Mouse (Mus musculus) right cerebral cortex, postnatal 4 days (tissue): ENCODE measurements around the gene Phc2.

ENCODE experiments used
- DNase-seq: peaks from one replicate; pipeline ENCODE4 v3.0.0-alpha.2; 2022

The Phc2 gene

DNA sequence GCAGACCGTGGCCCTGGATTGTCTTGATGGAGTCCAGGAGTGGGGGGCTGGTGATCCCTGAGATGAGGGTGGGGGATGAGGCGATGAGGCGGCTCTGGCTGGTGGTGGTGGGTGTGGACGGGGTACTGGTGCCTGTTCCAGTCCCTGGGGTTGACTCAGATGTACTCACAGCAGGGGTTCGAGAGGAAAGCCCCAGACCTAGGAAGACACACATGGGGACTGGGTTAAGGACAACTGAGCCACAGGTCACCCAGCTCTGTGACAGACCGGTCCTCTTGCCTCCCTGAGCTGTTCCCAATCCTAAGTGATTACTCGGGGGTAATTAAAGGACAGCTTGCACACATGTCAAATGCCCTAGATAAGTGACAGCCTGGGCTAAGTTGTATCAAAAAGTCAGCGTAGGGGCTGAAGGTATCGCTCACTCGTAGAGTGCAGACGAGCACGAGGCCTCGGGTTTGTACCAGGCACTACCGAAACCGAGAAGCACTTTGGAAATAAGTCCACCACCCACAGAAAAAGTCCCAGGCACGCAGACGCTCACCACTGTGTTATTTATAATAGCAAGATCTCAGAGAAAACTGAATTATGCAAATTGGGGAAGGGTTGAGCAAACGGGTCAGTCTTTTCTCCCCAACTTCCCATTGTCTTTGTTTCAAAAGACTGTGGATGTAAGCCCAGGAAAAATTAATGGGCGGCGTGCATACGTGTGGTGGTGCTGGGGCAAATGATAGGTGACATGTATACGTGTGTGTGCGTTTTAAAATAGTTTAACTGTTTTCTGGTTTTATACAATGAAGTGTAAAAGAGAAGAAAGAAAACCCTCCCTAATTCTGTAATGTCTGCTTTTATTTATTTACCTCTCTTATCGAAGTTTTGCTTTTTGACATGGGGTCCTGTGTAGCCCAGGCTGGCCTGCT lies 132.8 kb downstream of the Phc2 start:
- DNase-seq = no peak

DNA sequence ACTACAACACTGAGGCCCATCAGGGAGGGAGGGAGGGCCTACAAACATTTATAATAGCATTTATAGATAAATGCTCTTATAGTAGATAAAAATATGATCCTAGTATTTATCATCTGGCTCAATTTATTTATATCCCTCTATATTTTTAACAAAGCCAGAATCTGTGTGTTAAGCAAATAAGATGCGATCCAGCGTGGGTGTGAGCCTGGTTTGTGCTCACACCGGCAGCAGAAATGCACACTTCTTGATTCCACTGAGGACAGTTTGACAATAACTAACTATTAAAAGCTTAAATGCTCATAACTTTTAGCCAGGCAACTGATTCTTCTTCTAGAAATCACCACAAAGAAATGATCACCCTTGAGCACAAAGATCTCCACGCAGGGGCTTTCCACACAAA lies 133.6 kb downstream of the Phc2 start:
- DNase-seq = no peak

DNA sequence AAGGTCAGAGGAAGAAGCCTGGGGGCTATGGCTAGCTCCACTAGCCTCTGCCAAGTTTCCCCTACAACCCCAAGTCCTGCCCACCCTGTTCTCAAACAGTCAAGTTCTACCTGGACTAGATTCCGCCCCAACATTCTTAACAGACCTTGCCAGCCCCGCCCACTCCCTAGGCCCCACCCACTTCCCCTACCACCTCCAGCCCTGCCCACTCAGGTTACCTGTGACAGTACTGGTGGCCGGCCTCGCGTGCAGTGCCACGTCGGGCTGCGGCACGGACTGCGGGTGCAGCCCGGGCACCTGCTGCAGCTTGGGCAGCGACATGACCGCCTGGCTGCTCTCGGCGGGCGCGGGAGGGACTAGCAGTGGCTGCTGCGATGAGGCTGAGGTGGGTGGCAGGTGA lies 135.1 kb downstream of the Phc2 start:
- DNase-seq = no peak

DNA sequence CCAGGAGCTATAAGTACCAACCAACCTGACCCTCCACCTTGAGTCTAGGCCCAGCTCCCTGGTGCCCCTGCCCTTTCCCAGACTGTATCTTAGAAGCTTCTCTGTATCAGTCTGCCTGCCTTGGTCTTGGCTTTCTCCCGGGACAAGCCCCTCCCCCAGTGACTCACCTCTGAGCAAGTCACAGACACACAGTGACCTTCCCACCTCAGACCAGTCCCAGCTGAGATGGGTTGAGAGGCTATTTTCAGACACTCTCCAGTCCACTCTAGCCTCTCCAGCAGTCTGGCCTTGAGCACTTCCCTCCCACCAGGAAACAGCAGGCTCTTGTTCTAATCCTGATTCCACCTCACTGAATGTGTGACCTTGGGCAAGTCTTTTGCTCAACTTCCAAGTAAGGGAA lies 139.2 kb downstream of the Phc2 start:
- no peak for DNase-seq

DNA sequence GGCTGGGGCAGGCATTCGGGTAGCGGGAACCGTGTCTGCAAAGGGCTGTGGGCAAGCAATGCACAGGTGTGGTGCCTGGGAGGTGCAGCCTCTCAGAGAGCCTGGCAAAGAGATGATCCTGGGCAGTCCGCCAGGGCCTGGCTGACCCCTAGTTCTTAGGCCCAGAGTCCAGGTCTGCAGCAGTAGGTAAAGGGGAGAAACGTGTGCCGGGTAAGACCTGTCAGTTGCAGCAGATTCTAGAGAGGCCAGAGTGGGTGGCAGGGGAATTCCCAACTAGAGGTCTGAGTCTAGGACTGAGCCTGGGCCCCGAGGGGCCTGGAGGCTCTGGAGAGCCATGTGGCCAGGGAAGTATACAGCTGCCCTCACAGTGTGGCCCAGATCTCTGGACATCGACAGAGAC lies 139.7 kb downstream of the Phc2 start:
- no peak for DNase-seq

DNA sequence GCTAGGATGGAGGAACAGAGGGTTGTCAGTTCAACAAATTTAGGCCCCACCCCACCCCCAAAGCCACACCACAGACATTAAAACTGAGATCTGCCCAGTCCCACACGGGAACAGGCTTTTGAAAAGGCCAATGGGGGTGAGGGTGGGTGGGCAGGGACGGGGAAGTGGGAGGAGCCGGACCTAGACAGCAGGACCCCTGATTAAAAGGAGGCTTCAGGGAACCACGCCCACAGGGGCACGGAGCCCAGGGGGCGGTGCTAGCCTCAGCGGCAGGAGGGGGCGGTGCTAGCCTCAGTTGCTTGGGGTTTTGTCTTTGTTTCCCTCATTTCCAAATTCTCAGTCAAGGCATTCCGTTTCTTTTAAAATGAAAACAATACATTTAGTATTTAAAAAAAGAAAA lies 141.1 kb downstream of the Phc2 start:
- DNase-seq = peak; percentile 55

DNA sequence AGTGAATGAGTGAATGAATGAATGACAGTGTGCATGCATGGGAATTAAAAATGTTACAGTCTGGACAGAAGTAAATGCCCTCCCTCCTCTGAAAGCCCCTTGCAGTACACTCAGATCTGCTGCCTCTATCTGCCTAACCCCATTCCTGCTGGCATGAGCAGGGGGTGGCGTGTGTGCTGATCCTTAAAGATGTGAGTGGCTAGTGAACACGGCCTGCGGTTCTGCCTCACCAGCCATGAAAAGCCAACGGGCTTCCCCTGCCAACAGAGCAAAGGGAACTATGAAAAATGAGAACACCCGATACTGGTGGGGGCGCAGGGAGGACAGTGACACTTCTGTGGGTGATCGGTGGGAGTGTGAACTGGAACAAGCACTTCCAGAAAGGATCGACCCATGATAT lies 142.3 kb downstream of the Phc2 start:
- no peak for DNase-seq

DNA sequence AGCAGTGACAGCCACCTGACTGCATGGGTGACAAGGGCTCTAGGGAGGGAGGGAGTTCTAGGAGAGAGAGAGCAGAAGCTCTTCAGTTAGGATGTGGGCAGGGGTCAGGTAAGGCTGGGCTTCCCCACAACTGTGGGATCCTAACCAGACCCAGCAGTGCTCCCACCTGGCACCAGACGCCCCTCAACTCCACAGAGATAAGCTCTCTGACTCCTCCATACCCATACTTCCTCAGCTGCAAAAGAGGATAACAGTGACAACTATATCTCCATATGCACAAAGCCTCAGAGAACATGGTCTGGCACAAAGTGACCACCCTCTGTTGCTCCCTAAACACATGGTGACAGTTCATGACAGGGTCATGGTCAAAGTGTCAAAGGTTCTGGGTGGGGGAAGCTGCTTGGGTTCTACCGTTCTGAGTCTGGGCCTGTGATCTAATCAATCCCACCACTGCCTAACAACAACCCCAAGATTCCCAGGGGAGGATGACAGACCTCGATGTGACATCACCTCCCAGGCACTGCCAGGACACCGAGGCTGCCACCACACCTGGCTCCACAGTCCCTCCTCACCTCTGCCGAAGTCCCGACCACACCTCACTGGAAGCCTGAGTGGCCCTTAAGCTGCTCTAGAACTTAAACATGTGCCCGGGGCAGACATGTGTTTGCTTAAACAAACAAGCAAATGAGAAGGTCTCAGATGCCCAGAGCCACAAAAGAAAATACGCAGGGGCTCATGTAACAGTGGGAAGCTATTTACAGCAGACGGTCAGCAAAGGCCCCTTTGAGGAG lies 147.4 kb downstream of the Phc2 start:
- no peak for DNase-seq
